ENCODE assay signal across 9 mouse cellular contexts in the genomic region with DNA sequence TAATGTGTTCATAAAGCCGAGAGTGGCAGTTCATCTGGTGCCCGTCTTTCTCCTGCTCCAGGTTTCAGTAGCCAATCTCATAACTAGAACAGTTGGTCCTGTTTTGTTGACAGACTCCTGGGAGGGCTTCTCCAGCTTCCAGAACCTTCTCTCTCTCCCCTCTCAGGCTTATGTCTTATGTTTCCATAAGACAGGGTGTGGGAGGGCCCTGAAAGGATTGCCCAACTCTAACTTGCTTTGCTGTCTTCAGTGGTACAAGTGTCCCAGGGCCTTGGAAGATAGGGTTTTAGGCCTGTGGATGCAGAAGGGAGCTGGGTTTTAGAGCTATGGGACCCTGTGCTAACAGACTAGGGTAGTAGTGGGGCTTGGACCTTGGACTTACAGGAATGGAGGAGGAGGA. TPM values are rescaled to one million over a fixed set of nuclear protein-coding genes. Genes with fewer than 3 reads are reported as not detected.
A peak's percentile ranks its signal among the peaks of the same experiment; 100 is the strongest.
DNase-seq lines count a peak whose midpoint lies in the region; ATAC-seq and TF ChIP-seq lines count a peak whose summit lies in the region.
"Had no signal": no experiment of that assay in that cellular context is flagged by ENCODE, and none has a peak within 500 bp of the region (broad histone marks: within the 10 kb centered on the region; RNA-seq: fewer than 3 reads in every experiment).

No protein-coding gene starts in this region.

- H3K27me3 ChIP-seq in cerebellum, adult 2 months (ENCODE audit: control insufficient read depth, insufficient read depth, low read length): no peaks in the 10 kb centered on the region
- peaks cover 11% of the 10 kb centered on the region for H3K27me3 ChIP-seq in megakaryocyte, embryonic 14.5 days (replicated peaks)
- no peaks in the 10 kb centered on the region for H3K27me3 ChIP-seq in limb, embryonic 15.5 days
- H3K27me3 ChIP-seq in stomach, embryonic 16.5 days (ENCODE audit: control insufficient read depth, insufficient read depth, low read length): no peaks in the 10 kb centered on the region

- H3K9me3 ChIP-seq in megakaryocyte, embryonic 14.5 days: no peaks in the 10 kb centered on the region
- no peaks in the 10 kb centered on the region for H3K9me3 ChIP-seq in limb, embryonic 15.5 days
- no peaks in the 10 kb centered on the region for H3K9me3 ChIP-seq in stomach, embryonic 16.5 days (replicated peaks; ENCODE audit: control insufficient read depth, low read length)

- no peak for TF ChIP-seq POLR2A in cerebellum, adult 2 months (IDR thresholded peaks at IDR 0.05; ENCODE audit: borderline replicate concordance, insufficient read depth, low read length)

- no peak for TF ChIP-seq CTCF in cerebellum, adult 2 months (IDR thresholded peaks at IDR 0.05; ENCODE audit: borderline replicate concordance, insufficient read depth, low read depth, low read length)

- H3K27ac ChIP-seq in cerebellum, adult 2 months (ENCODE audit: insufficient read depth, low read length): no peak overlapping the region
- peak overlapping the region; percentile 93; the same call in 1 of the 2 replicates for H3K27ac ChIP-seq in limb, embryonic 15.5 days
- H3K27ac ChIP-seq in stomach, embryonic 16.5 days (ENCODE audit: low read length): peak overlapping the region; percentile 96; the same call in 1 of the 2 replicates

- H3K9ac ChIP-seq in limb, embryonic 15.5 days: no peak overlapping the region
- H3K9ac ChIP-seq in stomach, embryonic 16.5 days (ENCODE audit: low read length): peak overlapping the region; percentile 95

- peaks cover 9% of the 10 kb centered on the region for H3K4me1 ChIP-seq in cerebellum, adult 2 months (ENCODE audit: control insufficient read depth, insufficient read depth, low read length)
- peaks cover 45% of the 10 kb centered on the region for H3K4me1 ChIP-seq in megakaryocyte, embryonic 14.5 days
- peaks cover 38% of the 10 kb centered on the region for H3K4me1 ChIP-seq in limb, embryonic 15.5 days
- peaks cover 21% of the 10 kb centered on the region for H3K4me1 ChIP-seq in stomach, embryonic 16.5 days (ENCODE audit: control insufficient read depth, insufficient read depth, low read length)

- peaks cover 31% of the 10 kb centered on the region for H3K36me3 ChIP-seq in megakaryocyte, embryonic 14.5 days (replicated peaks; ENCODE audit: low read length)
- peaks cover 17% of the 10 kb centered on the region for H3K36me3 ChIP-seq in limb, embryonic 15.5 days
- no peaks in the 10 kb centered on the region for H3K36me3 ChIP-seq in stomach, embryonic 16.5 days (ENCODE audit: control insufficient read depth, insufficient read depth, low read length)

- peak overlapping the region; percentile 60 for H3K4me3 ChIP-seq in cerebellum, adult 2 months (replicated peaks; ENCODE audit: insufficient read depth, low read depth, low read length)
- peak overlapping the region; percentile 99 for H3K4me3 ChIP-seq in megakaryocyte, embryonic 14.5 days (replicated peaks)
- H3K4me3 ChIP-seq in limb, embryonic 15.5 days: peak overlapping the region; percentile 92
- H3K4me3 ChIP-seq in stomach, embryonic 16.5 days (replicated peaks; ENCODE audit: low read length): peak overlapping the region; percentile 91

- DNase-seq in cerebellum, adult 2 months: no peak
- DNase-seq in cerebellum, adult 9-10 months: no peak
- DNase-seq in retina, postnatal 1 day: no peak
- no peak for DNase-seq in testis, postnatal 10 days (ENCODE audit: low spot score)

- peak overlapping the region; percentile 91 for H3K4me2 ChIP-seq in limb, embryonic 15.5 days
- peak overlapping the region; percentile 78 for H3K4me2 ChIP-seq in stomach, embryonic 16.5 days (ENCODE audit: low read depth, low read length)

- ATAC-seq in megakaryocyte, adult 5-6 weeks (ENCODE audit: poor library complexity, severe bottlenecking): no peak
- ATAC-seq in limb, embryonic 15.5 days (ENCODE audit: insufficient number of reproducible peaks, low FRiP score, low TSS enrichment, low read depth): no peak
- no peak for ATAC-seq in stomach, embryonic 16.5 days (ENCODE audit: insufficient read depth, low FRiP score)
- ATAC-seq: activated CD4-positive, CD25-positive, alpha-beta regulatory T cell, adult 4 months had no signal

- 26% methylated on average over 2 of the region's 2 CpGs for WGBS in cerebellum, adult 2 months
- WGBS in limb, embryonic 15.5 days: 28% methylated on average over 2 of the region's 2 CpGs
- 62% methylated on average over 2 of the region's 2 CpGs for WGBS in stomach, embryonic 16.5 days

RNA-seq across cellular contexts. Expression of a gene that starts 1.8 kb away (rescaled TPM):
- polyA plus RNA-seq in cerebellum, adult 2 months (2012; rRNA removed): 35.9 and 37.0 TPM in 2 replicates
- 2.0 and 8.4 TPM in 2 replicates for polyA plus RNA-seq in megakaryocyte, embryonic 14.5 days (2012; ENCODE audit: insufficient read depth, low replicate concordance)
- total RNA-seq in megakaryocyte, adult 5-6 weeks (2015): 4.4 and 6.1 TPM in 2 replicates
- total RNA-seq in megakaryocyte, adult 5-6 weeks (2017): 3.6 and 6.3 TPM in 2 replicates
- 15.1 and 16.3 TPM in 2 replicates for polyA plus RNA-seq in limb, embryonic 15.5 days (2015; fragmentation: Nextera tagmentation; extraction: Ambion mirVana)
- 10.4 and 11.2 TPM in 2 replicates for polyA plus RNA-seq in stomach, embryonic 16.5 days (2015; fragmentation: Nextera tagmentation; extraction: Ambion mirVana)

RNA-seq across cellular contexts. Expression of a gene that starts 30.3 kb away (rescaled TPM):
- polyA plus RNA-seq in cerebellum, adult 2 months (2012; rRNA removed): 107 and 110 TPM in 2 replicates
- polyA plus RNA-seq in megakaryocyte, embryonic 14.5 days (2012; ENCODE audit: insufficient read depth, low replicate concordance): 56.4 and 173 TPM in 2 replicates
- 46.0 and 49.2 TPM in 2 replicates for total RNA-seq in megakaryocyte, adult 5-6 weeks (2015)
- total RNA-seq in megakaryocyte, adult 5-6 weeks (2017): 39.6 and 54.1 TPM in 2 replicates
- polyA plus RNA-seq in limb, embryonic 15.5 days (2015; fragmentation: Nextera tagmentation; extraction: Ambion mirVana): 295 and 310 TPM in 2 replicates
- polyA plus RNA-seq in stomach, embryonic 16.5 days (2015; fragmentation: Nextera tagmentation; extraction: Ambion mirVana): 281 and 302 TPM in 2 replicates

RNA-seq across cellular contexts. Expression of a gene that starts 30.5 kb away (rescaled TPM):
- 6.7 and 10.8 TPM in 2 replicates for polyA plus RNA-seq in cerebellum, adult 2 months (2012; rRNA removed)
- 4.1 TPM in 1 of 2 replicates, not detected in the other for polyA plus RNA-seq in megakaryocyte, embryonic 14.5 days (2012; ENCODE audit: insufficient read depth, low replicate concordance)
- not detected in 2 replicates for total RNA-seq in megakaryocyte, adult 5-6 weeks (2015)
- total RNA-seq in megakaryocyte, adult 5-6 weeks (2017): not detected in 2 replicates
- polyA plus RNA-seq in limb, embryonic 15.5 days (2015; fragmentation: Nextera tagmentation; extraction: Ambion mirVana): 6.3 and 8.5 TPM in 2 replicates
- 6.9 and 7.3 TPM in 2 replicates for polyA plus RNA-seq in stomach, embryonic 16.5 days (2015; fragmentation: Nextera tagmentation; extraction: Ambion mirVana)

RNA-seq across cellular contexts. Expression of a gene that starts 35.5 kb away (rescaled TPM):
- polyA plus RNA-seq in cerebellum, adult 2 months (2012; rRNA removed): 88.1 and 93.0 TPM in 2 replicates
- 9.1 and 10.8 TPM in 2 replicates for polyA plus RNA-seq in megakaryocyte, embryonic 14.5 days (2012; ENCODE audit: insufficient read depth, low replicate concordance)
- total RNA-seq in megakaryocyte, adult 5-6 weeks (2015): 110 and 116 TPM in 2 replicates
- total RNA-seq in megakaryocyte, adult 5-6 weeks (2017): 153 and 155 TPM in 2 replicates
- 203 and 206 TPM in 2 replicates for polyA plus RNA-seq in limb, embryonic 15.5 days (2015; fragmentation: Nextera tagmentation; extraction: Ambion mirVana)
- 208 and 211 TPM in 2 replicates for polyA plus RNA-seq in stomach, embryonic 16.5 days (2015; fragmentation: Nextera tagmentation; extraction: Ambion mirVana)

RNA-seq across cellular contexts. Expression of a gene that starts 47.8 kb away (rescaled TPM):
- 40.7 and 42.8 TPM in 2 replicates for polyA plus RNA-seq in cerebellum, adult 2 months (2012; rRNA removed)
- 32.5 and 90.9 TPM in 2 replicates for polyA plus RNA-seq in megakaryocyte, embryonic 14.5 days (2012; ENCODE audit: insufficient read depth, low replicate concordance)
- total RNA-seq in megakaryocyte, adult 5-6 weeks (2015): 13.5 and 14.3 TPM in 2 replicates
- total RNA-seq in megakaryocyte, adult 5-6 weeks (2017): 10.3 and 11.2 TPM in 2 replicates
- 43.9 and 46.6 TPM in 2 replicates for polyA plus RNA-seq in limb, embryonic 15.5 days (2015; fragmentation: Nextera tagmentation; extraction: Ambion mirVana)
- polyA plus RNA-seq in stomach, embryonic 16.5 days (2015; fragmentation: Nextera tagmentation; extraction: Ambion mirVana): 35.7 and 35.8 TPM in 2 replicates
